Mouse (Mus musculus): ENCODE data around the gene Ap1b1.

GRCm38 (mm10) chr11:5041144-5041780 lies 54.6 kb downstream of the Ap1b1 start:
- no peak for TF ChIP-seq POLR2A (IDR thresholded peaks at IDR 0.05; ENCODE audit: extremely low read depth, insufficient read depth, low read length)
- no peak for TF ChIP-seq CTCF (IDR thresholded peaks at IDR 0.05; ENCODE audit: extremely low read depth, insufficient read depth, low read length)
